Mouse (Mus musculus): ENCODE results near the gene Nudt4.

DNA sequence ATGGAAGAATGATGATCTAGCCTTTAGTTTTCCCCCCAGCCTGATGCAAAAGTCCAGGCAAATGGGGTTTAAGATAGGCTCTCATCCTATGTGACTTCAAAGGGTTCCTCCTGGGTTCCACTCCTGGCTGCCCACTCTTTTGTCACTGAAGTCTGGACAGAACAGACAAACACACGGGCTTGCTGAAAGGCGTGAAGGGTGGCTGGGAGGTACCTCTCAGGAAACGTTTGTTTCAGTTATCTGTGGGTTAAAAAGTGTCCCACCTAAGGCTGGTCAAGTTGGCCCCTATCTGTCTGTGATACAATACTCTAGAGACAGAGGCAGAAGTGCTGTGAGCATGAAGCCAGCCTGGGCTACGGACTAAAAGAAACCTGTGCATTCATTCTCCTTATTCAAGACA is 11.0 kb upstream of the Nudt4 start:
- no peak for TF ChIP-seq POLR2A (IDR thresholded peaks at IDR 0.05; ENCODE audit: borderline replicate concordance, extremely low read depth, insufficient read depth, insufficient read length, poor library complexity, severe bottlenecking)
- TF ChIP-seq CTCF (IDR thresholded peaks at IDR 0.05; ENCODE audit: borderline replicate concordance, extremely low read depth, insufficient read depth, insufficient read length): no peak
